Mouse (Mus musculus): ENCODE measurements around the gene Klrb1a. TPM values are rescaled to one million over a fixed set of nuclear protein-coding genes. Genes with fewer than 3 reads are reported as not detected.

The Klrb1a gene
- polyA plus RNA-seq, 1 experiment from 2014 or later = not detected

DNA sequence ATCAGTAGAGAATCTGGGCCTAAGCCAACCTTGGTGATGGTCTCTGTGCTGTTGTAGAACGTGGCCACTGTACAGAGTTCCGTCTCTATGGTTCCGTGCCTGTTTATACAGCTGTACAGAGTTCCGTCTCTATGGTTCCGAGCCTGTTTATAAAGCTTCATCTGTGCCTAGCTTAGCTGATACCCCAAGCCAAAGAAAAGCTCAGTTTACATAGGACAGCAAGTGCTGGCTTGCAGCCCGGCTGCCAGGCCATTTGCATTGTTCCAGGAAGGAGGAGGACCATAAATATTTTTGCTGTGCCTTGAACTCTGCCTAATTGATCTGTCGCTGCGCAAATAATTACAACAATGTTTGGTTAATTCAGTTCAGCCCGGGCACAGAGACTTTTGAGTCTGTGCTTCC lies 26.2 kb downstream of the Klrb1a start:
- Histone ChIP-seq H3K9me3 (replicated peaks) (no peaks in the 10 kb centered on the region), H3K9ac (no peak overlapping the region), H3K36me3 (ENCODE audit: poor library complexity, severe bottlenecking) (no peaks in the 10 kb centered on the region), H3K4me1 (peaks cover 10% of the 10 kb centered on the region; the same call in 1 of the 2 replicates), H3K27ac (no peak overlapping the region), H3K4me2 (peak overlapping the region; percentile 37), H3K4me3 (0 out of 2 replicates have a peak overlapping the region, but pooled peaks have one; percentile 0), H3K27me3 (0 out of 2 replicates have a peak, but pooled peaks cover 3% of the 10 kb centered on the region)
- peak; percentile 95 for ATAC-seq
- WGBS = 21% methylated on average over 9 of the region's 9 CpGs

DNA sequence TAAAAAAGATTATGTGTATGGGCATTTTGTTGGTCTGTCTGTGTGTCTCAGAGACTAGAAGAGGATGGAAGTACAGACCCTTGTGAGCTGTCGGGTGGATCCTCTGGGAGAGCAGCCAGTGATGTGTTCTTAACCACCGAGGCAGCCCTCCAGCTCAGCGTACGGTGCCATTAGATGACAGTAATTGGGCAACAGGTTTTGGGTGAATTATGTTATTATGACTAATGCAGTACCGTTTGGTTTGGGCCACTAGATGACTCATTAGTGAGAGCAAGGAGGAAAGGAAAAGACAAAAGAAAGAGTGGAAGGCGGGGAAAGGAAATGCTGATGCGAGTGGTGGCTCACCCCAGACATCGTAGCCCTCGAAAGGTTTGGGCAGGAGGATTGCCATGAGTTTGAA lies 28.7 kb downstream of the Klrb1a start:
- no peak overlapping the region for H3K27ac ChIP-seq
- no peak for ATAC-seq
- H3K36me3 ChIP-seq (ENCODE audit: poor library complexity, severe bottlenecking) = no peaks in the 10 kb centered on the region
- H3K27me3 ChIP-seq = 0 out of 2 replicates have a peak, but pooled peaks cover 3% of the 10 kb centered on the region
- 85% methylated on average over 9 of the region's 9 CpGs for whole genome bisulfite sequencing
- H3K4me3 ChIP-seq = no peak overlapping the region
- H3K4me2 ChIP-seq = no peak overlapping the region
- no peak overlapping the region for H3K9ac ChIP-seq
- peaks cover 8% of the 10 kb centered on the region; the same call in 1 of the 2 replicates for H3K4me1 ChIP-seq
- H3K9me3 ChIP-seq (replicated peaks) = no peaks in the 10 kb centered on the region

DNA sequence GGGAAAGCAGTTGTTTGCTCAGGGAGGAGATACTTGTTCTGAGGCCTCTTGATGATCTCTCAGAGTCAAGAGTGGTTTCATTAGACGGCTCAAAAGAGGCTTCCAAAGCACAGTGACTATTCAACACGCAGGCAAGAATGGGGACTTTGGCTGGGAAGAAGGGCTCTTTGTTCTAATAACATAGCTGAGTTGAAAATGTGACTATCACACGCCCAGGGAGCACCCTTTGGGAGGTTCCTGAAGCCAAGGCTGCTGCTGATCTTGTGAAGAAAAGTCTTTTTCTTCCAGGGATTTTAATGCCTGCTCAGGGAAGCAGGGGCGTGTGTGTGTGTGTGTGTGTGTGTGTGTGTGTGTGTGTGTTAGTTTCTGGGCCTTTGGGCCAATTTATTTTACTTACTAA lies 33.9 kb downstream of the Klrb1a start:
- Histone ChIP-seq H3K4me3 (no peak overlapping the region), H3K9me3 (replicated peaks) (no peaks in the 10 kb centered on the region), H3K4me1 (peaks cover 5% of the 10 kb centered on the region; the same call in 1 of the 2 replicates), H3K36me3 (ENCODE audit: poor library complexity, severe bottlenecking) (no peaks in the 10 kb centered on the region), H3K27me3 (no peaks in the 10 kb centered on the region), H3K9ac (no peak overlapping the region), H3K4me2 (no peak overlapping the region), H3K27ac (no peak overlapping the region)
- no peak for ATAC-seq
- 45% methylated on average over 4 of the region's 4 CpGs for WGBS

DNA sequence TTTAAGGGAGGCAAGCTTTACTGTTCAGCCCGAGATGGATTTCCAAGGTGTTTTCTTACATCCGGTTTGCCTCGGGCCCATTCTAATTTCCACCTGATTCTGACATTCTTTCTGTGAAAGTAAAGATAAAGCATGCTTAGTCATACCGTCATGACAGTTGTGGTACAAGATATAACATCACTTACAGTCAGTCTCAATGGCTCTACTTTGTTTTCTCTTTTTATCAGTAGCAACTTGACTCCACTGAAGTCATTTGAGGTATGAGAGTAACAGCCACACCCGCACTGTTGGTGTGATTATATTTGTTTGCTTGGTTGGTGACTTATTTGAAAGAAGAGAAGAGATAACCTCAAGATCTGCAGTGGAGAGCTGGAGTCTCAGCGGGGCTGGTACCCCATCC lies 35.7 kb downstream of the Klrb1a start:
- Histone ChIP-seq H3K27ac (no peak overlapping the region), H3K4me1 (peaks cover 5% of the 10 kb centered on the region; the same call in 1 of the 2 replicates), H3K4me3 (no peak overlapping the region), H3K9me3 (replicated peaks) (no peaks in the 10 kb centered on the region), H3K9ac (no peak overlapping the region), H3K27me3 (no peaks in the 10 kb centered on the region), H3K36me3 (ENCODE audit: poor library complexity, severe bottlenecking) (no peaks in the 10 kb centered on the region), H3K4me2 (no peak overlapping the region)
- WGBS = 91% methylated on average over 6 of the region's 6 CpGs
- no peak for ATAC-seq

DNA sequence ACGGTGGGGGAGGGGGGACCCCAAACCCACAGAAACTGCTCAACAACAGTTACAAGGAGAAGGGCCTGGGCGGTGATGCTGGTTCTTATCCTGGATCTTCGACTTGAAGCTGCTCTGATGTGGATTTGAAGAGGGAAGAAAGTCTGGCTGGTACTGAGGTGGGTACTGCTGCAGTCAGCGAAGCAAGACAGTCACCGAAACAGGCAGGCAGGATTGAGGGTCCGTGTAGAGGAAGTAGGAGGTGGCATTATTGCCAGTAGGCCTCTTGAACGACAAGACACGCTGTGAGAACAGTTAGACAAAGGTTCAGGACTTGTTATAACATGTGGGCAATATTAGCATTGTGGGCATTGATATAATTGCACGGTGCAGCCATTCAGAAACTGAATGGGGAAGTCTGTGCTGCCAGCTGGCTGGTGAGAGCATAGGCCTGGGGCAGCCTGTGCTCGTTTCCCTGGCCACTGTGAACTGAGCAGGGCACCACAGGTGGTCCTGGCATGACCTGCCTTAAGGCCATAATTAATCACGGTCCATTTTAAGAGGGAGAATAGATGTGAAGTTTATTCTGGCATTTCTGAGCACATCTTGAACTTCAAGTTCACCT lies 37.6 kb downstream of the Klrb1a start:
- H3K4me3 ChIP-seq = no peak overlapping the region
- H3K9me3 ChIP-seq (replicated peaks) = no peaks in the 10 kb centered on the region
- WGBS = 58% methylated on average over 11 of the region's 11 CpGs
- no peak overlapping the region for H3K4me2 ChIP-seq
- no peak overlapping the region for H3K9ac ChIP-seq
- H3K36me3 ChIP-seq (ENCODE audit: poor library complexity, severe bottlenecking) = no peaks in the 10 kb centered on the region
- no peak overlapping the region for H3K27ac ChIP-seq
- H3K27me3 ChIP-seq = no peaks in the 10 kb centered on the region
- peak; percentile 72; the same call in 1 of the 2 replicates for ATAC-seq
- peaks cover 5% of the 10 kb centered on the region; the same call in 1 of the 2 replicates for H3K4me1 ChIP-seq

DNA sequence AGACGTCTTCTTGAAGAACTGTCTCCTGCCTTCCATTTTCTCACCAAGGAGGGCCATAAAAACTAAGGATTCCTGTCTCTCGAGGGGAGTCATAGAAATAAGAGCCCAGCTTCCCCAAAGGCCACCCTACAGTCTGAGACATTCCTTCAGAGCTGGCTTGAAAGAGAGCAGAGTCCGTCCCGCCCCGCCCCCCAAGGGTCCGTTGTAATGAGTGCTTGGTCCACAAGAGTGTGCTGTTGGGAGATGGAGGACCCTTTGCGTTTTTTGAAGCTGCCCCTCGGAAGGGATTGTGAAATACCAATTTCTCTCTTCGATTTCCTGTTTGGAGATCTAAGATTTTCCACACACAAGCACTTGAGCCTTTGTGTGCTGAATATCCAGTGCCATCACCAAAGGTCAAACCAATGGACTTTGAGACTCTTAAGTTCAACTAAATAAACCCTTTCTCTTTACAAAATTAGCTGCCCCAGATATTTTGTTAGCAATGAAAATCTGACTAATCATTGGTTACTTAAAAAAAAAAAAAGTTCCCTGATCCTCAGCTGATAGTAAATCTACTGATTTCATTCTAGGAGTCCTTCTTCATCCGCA lies 39.2 kb downstream of the Klrb1a start:
- Histone ChIP-seq H3K36me3 (ENCODE audit: poor library complexity, severe bottlenecking) (no peaks in the 10 kb centered on the region), H3K27ac (no peak overlapping the region), H3K27me3 (no peaks in the 10 kb centered on the region), H3K9me3 (replicated peaks) (no peaks in the 10 kb centered on the region), H3K4me1 (peaks cover 5% of the 10 kb centered on the region; the same call in 1 of the 2 replicates), H3K4me3 (no peak overlapping the region), H3K9ac (no peak overlapping the region), H3K4me2 (no peak overlapping the region)
- 28% methylated on average over 10 of the region's 10 CpGs for WGBS
- no peak for ATAC-seq

DNA sequence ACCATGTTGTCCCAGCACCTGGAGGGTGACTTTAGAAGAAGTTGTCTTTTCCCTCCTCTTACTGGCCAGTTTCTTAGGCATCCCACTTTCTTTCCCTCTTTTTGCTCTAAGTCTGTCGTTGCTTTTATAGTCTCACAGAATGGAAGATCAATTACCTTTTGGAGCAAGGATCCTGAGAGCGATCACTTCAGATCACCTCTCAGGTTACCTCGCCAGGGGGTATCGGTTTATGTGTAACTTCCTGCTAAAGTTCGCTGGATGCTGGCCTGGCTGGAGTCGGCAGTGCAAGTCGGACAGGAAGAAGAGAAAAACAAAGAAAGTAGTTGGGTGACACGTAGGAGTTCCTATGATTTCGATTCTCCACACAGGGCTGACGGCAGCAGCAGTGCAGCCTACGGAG lies 41.8 kb downstream of the Klrb1a start, which contains the start of gene A2ml1:
A2ml1 (minus strand) TSS at position 101 of the 400 bp plus-strand sequence.
- no peak for ATAC-seq

DNA sequence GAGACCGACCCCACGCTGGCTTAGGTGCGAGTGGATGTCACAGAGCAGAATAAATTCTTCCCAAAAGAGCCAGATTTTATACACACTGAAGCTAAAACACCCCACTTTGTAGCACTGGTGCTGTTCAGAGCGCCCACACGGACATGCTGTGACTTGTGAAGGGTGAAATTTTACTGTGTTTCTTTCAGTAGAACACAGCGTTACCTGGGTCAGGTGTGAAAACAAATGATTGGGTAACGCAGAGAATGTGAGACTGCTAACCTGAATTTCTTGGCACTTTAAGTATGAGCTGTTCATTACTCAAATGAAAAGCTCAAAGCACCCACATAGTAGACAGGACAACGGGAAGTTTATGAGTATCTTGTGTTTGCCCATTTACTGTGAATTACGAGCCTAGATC lies 46.0 kb downstream of the Klrb1a start:
- no peak overlapping the region for H3K27ac ChIP-seq
- no peaks in the 10 kb centered on the region for H3K9me3 ChIP-seq (replicated peaks)
- no peaks in the 10 kb centered on the region for H3K36me3 ChIP-seq (ENCODE audit: poor library complexity, severe bottlenecking)
- no peaks in the 10 kb centered on the region for H3K27me3 ChIP-seq
- no peak overlapping the region for H3K4me2 ChIP-seq
- H3K4me3 ChIP-seq = no peak overlapping the region
- no peak for ATAC-seq
- H3K4me1 ChIP-seq = no peaks in the 10 kb centered on the region
- H3K9ac ChIP-seq = no peak overlapping the region
- 89% methylated on average over 9 of the region's 9 CpGs for WGBS

More for the DNA sequence above, 41.8 kb downstream of the Klrb1a start, which contains the start of gene A2ml1:
- Histone ChIP-seq H3K4me3 (no peak within 1 kb of the TSS), H3K27ac (no peak within 1 kb of the TSS), H3K4me2 (no peak within 1 kb of the TSS), H3K9ac (no peak within 1 kb of the TSS), H3K4me1 (peaks cover 5% of the 10 kb centered on the region; the same call in 1 of the 2 replicates), H3K27me3 (no peaks in the 10 kb centered on the region), H3K9me3 (replicated peaks) (no peaks in the 10 kb centered on the region), H3K36me3 (ENCODE audit: poor library complexity, severe bottlenecking) (no peaks in the 10 kb centered on the region)
- WGBS = 85% methylated on average over 11 of the region's 11 CpGs

DNA sequence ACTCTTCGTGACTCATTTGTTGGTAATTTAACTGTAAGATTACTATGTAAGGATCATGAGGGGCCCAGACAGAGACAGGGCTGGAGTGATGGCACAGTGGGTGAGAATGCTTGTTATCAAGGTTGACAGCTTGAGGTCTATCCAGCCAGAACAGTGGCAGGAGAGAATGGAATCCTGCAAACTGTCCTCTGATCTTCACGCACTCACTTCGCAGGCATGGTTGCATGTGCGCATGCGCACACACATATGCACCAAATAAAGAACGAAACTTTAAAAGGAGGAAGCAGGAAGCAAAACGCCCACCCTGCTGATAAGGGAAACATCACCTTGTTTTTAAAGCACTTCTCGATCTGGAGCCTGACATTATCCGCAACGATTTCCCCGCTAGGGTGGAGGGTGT lies 56.7 kb downstream of the Klrb1a start:
- no peaks in the 10 kb centered on the region for H3K27me3 ChIP-seq
- H3K36me3 ChIP-seq (ENCODE audit: poor library complexity, severe bottlenecking) = no peaks in the 10 kb centered on the region
- H3K4me3 ChIP-seq = no peak overlapping the region
- ATAC-seq = no peak
- no peaks in the 10 kb centered on the region for H3K9me3 ChIP-seq (replicated peaks)
- H3K27ac ChIP-seq = no peak overlapping the region
- H3K4me1 ChIP-seq = no peaks in the 10 kb centered on the region
- no peak overlapping the region for H3K9ac ChIP-seq
- H3K4me2 ChIP-seq = no peak overlapping the region
- 93% methylated on average over 11 of the region's 11 CpGs for WGBS

Other genes with a start within 250 kb of the Klrb1a start
- 1.0 and 1.2 TPM in 2 replicates for gene Tex52, start 248.1 kb downstream of the Klrb1a start, polyA plus RNA-seq (2015; fragmentation: Nextera tagmentation; extraction: Ambion mirVana)
- not detected in 2 replicates for gene Gm44596, start 248.0 kb downstream of the Klrb1a start, polyA plus RNA-seq (2015; fragmentation: Nextera tagmentation; extraction: Ambion mirVana)
- 3.8 and 5.2 TPM in 2 replicates for gene Nrip2, start 224.2 kb downstream of the Klrb1a start, polyA plus RNA-seq (2015; fragmentation: Nextera tagmentation; extraction: Ambion mirVana)
- gene Itfg2, start 198.6 kb downstream of the Klrb1a start, polyA plus RNA-seq (2015; fragmentation: Nextera tagmentation; extraction: Ambion mirVana) = 35.2 and 38.1 TPM in 2 replicates
- gene Fkbp4, start 184.9 kb downstream of the Klrb1a start, polyA plus RNA-seq (2015; fragmentation: Nextera tagmentation; extraction: Ambion mirVana) = 454 and 497 TPM in 2 replicates
- 0.43 TPM in 1 of 2 replicates, not detected in the other for gene Pzp, start 96.8 kb downstream of the Klrb1a start, polyA plus RNA-seq (2015; fragmentation: Nextera tagmentation; extraction: Ambion mirVana)
- gene A2ml1, start 41.9 kb downstream of the Klrb1a start, polyA plus RNA-seq (2015; fragmentation: Nextera tagmentation; extraction: Ambion mirVana) = 2.2 and 2.6 TPM in 2 replicates
- not detected in 2 replicates for gene Clec2h, start 38.9 kb upstream of the Klrb1a start, polyA plus RNA-seq (2015; fragmentation: Nextera tagmentation; extraction: Ambion mirVana)
- gene Klrb1, start 99.5 kb upstream of the Klrb1a start, polyA plus RNA-seq (2015; fragmentation: Nextera tagmentation; extraction: Ambion mirVana) = not detected in 2 replicates
- not detected in 2 replicates for gene Klrb1c, start 165.7 kb upstream of the Klrb1a start, polyA plus RNA-seq (2015; fragmentation: Nextera tagmentation; extraction: Ambion mirVana)
- not detected in 2 replicates for gene Gm44511, start 202.8 kb upstream of the Klrb1a start, polyA plus RNA-seq (2015; fragmentation: Nextera tagmentation; extraction: Ambion mirVana)
- gene Klrb1b, start 202.8 kb upstream of the Klrb1a start, polyA plus RNA-seq (2015; fragmentation: Nextera tagmentation; extraction: Ambion mirVana) = not detected in 2 replicates

Data from forebrain, embryonic 13.5 days (tissue).